Mouse (Mus musculus): ENCODE data around the gene Afap1l2.

DNA sequence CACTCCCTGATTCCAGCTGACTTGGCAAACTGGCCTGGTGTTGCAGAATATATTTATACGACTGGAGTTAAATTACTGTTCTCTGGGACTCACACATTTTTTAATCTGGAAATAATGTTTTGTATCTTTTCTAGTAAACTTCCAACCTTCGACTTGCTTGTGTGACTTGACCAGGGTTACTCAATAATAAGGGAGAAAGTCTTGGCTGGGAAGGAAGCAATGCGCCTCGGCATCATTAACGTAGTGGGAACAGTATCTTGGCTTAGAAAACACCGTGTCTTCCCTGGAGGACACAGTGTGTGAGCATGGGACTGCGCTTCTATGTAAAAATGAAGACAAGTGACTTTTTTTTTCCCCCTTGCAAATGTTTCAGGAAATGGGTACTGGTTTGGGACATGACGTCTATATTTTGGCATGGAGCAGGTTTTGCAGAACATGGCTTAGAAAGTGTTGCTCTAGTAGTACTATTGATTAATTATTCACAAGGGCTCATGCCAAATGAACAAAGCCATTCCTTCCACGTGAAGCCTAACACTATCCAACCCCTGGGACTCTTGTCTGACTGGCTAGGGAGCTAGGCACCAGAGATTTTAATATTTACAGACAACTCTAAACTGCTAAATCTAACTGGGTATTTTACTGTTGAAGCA, 39.8 kb upstream of the Afap1l2 start:
- no peak for TF ChIP-seq CTCF (IDR thresholded peaks at IDR 0.05; ENCODE audit: control insufficient read depth, insufficient read depth, low read length)
- no peak for TF ChIP-seq POLR2A (IDR thresholded peaks at IDR 0.05; ENCODE audit: borderline replicate concordance, control insufficient read depth, low read depth, low read length)

Data from bone marrow, adult 2 months (tissue).